Mouse (Mus musculus) bone marrow, adult 2 months (tissue): Measurements from ENCODE around the gene Bcam.

Experiments used
- CTCF ChIP-seq: fragments of 200-500 bp; IDR thresholded peaks from 2 replicates; pipeline ENCODE4 v1.5.1; 2011; ENCODE audit warnings: low read length, control low read depth; ENCODE audit not compliant: control insufficient read depth, insufficient read depth
- POLR2A ChIP-seq: fragments of 200-500 bp; IDR thresholded peaks from 2 replicates; pipeline ENCODE4 v1.6.1; 2011; ENCODE audit warnings: low read depth, mild to moderate bottlenecking, control low read depth, low read length, borderline replicate concordance; ENCODE audit not compliant: control insufficient read depth

GRCm38 (mm10) chr7:19817382-19818105, 46.7 kb upstream of the Bcam start:
- TF ChIP-seq POLR2A (peak; percentile 42; the same call in 1 of the 2 replicates), CTCF (no peak)
